Mouse (Mus musculus): ENCODE data around the gene Usp50. TPM values are rescaled to one million over a fixed set of nuclear protein-coding genes. Genes with fewer than 3 reads are reported as not detected.
A peak's percentile ranks its signal among the peaks of the same experiment; 100 is the strongest.

The Usp50 gene
- total RNA-seq, 4 experiments from 2014 or later: 1.4 to 2.0 (median 1.7) TPM

- DNase-seq (ENCODE audit: low spot score in 2 of 2): no peak
These were observed 39.9 kb downstream of the Usp50 start for GRCm38 (mm10) chr2:126743389-126743788.

GRCm38 (mm10) chr2:126740314-126740713 lies 43.0 kb downstream of the Usp50 start:
- DNase-seq (ENCODE audit: low spot score in 2 of 2): no peak

- DNase-seq (ENCODE audit: low spot score in 2 of 2): peak in 1 of 2 experiments; percentile 29
These were observed 47.8 kb downstream of the Usp50 start for GRCm38 (mm10) chr2:126735339-126736073.

GRCm38 (mm10) chr2:126730502-126730901 lies 52.8 kb downstream of the Usp50 start:
- no peak for DNase-seq (ENCODE audit: low spot score in 2 of 2)

GRCm38 (mm10) chr2:126729207-126729606 lies 54.1 kb downstream of the Usp50 start:
- DNase-seq (ENCODE audit: low spot score in 2 of 2): no peak

GRCm38 (mm10) chr2:126712950-126713349 lies 70.3 kb downstream of the Usp50 start:
- no peak for DNase-seq (ENCODE audit: low spot score in 2 of 2)

- no peak for DNase-seq (ENCODE audit: low spot score in 2 of 2)
These were observed 70.7 kb downstream of the Usp50 start for GRCm38 (mm10) chr2:126712526-126712925.

- DNase-seq (ENCODE audit: low spot score in 2 of 2): no peak
These were observed 74.9 kb downstream of the Usp50 start for GRCm38 (mm10) chr2:126708361-126708760.

- no peak for DNase-seq (ENCODE audit: low spot score in 2 of 2)
These were observed 75.9 kb downstream of the Usp50 start for GRCm38 (mm10) chr2:126707438-126707779.

GRCm38 (mm10) chr2:126706759-126707437 lies 76.4 kb downstream of the Usp50 start, which contains the start of gene Usp8:
Gene Usp8 (plus strand): TSS chr2:126707328.
- DNase-seq (ENCODE audit: low spot score in 2 of 2): peak; percentile 97 to 98

- DNase-seq (ENCODE audit: low spot score in 2 of 2): no peak
These were observed 88.0 kb downstream of the Usp50 start for GRCm38 (mm10) chr2:126695285-126695684.

GRCm38 (mm10) chr2:126691290-126691689 lies 92.0 kb downstream of the Usp50 start:
- DNase-seq (ENCODE audit: low spot score in 2 of 2): no peak

GRCm38 (mm10) chr2:126682937-126683336 lies 100.3 kb downstream of the Usp50 start:
- DNase-seq (ENCODE audit: low spot score in 2 of 2): no peak

GRCm38 (mm10) chr2:126682333-126682732 lies 100.9 kb downstream of the Usp50 start:
- DNase-seq (ENCODE audit: low spot score in 2 of 2): no peak

GRCm38 (mm10) chr2:126677366-126677765 lies 105.9 kb downstream of the Usp50 start:
- DNase-seq (ENCODE audit: low spot score in 2 of 2): no peak

GRCm38 (mm10) chr2:126676122-126676515 lies 107.2 kb downstream of the Usp50 start, which contains the start of gene Gabpb1:
Gene Gabpb1 (minus strand): TSS chr2:126676337.
- no peak for DNase-seq (ENCODE audit: low spot score in 2 of 2)

GRCm38 (mm10) chr2:126675169-126676121 lies 107.8 kb downstream of the Usp50 start:
- peak; percentile 72 to 86 for DNase-seq (ENCODE audit: low spot score in 2 of 2)

GRCm38 (mm10) chr2:126674441-126675168 lies 108.7 kb downstream of the Usp50 start:
- DNase-seq (ENCODE audit: low spot score in 2 of 2): peak; percentile 13 to 27

GRCm38 (mm10) chr2:126673317-126674242 lies 109.7 kb downstream of the Usp50 start:
- DNase-seq (ENCODE audit: low spot score in 2 of 2): no peak

Data from layer of hippocampus, adult 8-10 months (tissue).